Comparison of ENCODE assay signal across 26 mouse cellular contexts in the genomic region with DNA sequence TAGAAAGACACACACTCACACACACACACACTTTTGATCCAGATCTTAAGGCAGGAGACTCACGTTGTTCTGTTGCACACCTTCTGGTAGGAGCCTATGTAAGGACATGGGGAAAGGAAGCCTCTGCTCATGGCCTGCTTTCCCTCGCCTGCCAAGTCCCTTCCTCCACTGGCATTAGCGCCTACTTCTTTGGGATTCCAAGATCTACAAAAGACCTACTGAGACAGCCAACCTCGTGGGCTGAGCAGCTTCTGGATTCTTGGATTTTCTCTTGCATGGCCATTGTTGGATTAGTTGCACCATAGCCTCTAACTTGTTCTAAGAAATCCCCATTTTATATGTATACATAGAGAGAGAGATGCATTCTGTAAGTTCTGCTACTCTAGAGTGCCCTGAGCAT. TPM values are rescaled to one million over a fixed set of nuclear protein-coding genes. Genes with fewer than 3 reads are reported as not detected.
"Had no signal": no experiment of that assay in that cellular context is flagged by ENCODE, and none has a peak within 500 bp of the region (broad histone marks: within the 10 kb centered on the region; RNA-seq: fewer than 3 reads in every experiment).

No protein-coding gene starts in this region.

RNA-seq across cellular contexts. Expression of gene Sbpl, which starts 4.2 kb away (rescaled TPM):
- polyA plus RNA-seq: heart, embryonic 11.5 days; heart, embryonic 12.5 days; heart, embryonic 13.5 days; heart, embryonic 14.5 days; heart, embryonic 15.5 days; heart, embryonic 16.5 days; heart, postnatal 0 days; hindbrain, embryonic 10.5 days; hindbrain, embryonic 11.5 days; hindbrain, embryonic 12.5 days; hindbrain, embryonic 13.5 days; hindbrain, embryonic 14.5 days; hindbrain, embryonic 15.5 days; hindbrain, embryonic 16.5 days; hindbrain, postnatal 0 days; inflammation-experienced regulatory T-cells, adult 6 months; intestine, embryonic 14.5 days; intestine, embryonic 15.5 days; intestine, embryonic 16.5 days; intestine, postnatal 0 days; kidney, adult 2 months; kidney, embryonic 14.5 days; kidney, embryonic 15.5 days; kidney, embryonic 16.5 days; kidney, postnatal 0 days; large intestine, adult 2 months had no signal

RNA-seq across cellular contexts. Expression of gene Sbp, which starts 9.4 kb away (rescaled TPM):
- polyA plus RNA-seq: heart, embryonic 11.5 days; heart, embryonic 12.5 days; heart, embryonic 13.5 days; heart, embryonic 14.5 days; heart, embryonic 15.5 days; heart, embryonic 16.5 days; heart, postnatal 0 days; hindbrain, embryonic 10.5 days; hindbrain, embryonic 11.5 days; hindbrain, embryonic 12.5 days; hindbrain, embryonic 13.5 days; hindbrain, embryonic 14.5 days; hindbrain, embryonic 15.5 days; hindbrain, embryonic 16.5 days; hindbrain, postnatal 0 days; inflammation-experienced regulatory T-cells, adult 6 months; intestine, embryonic 14.5 days; intestine, embryonic 15.5 days; intestine, embryonic 16.5 days; intestine, postnatal 0 days; kidney, adult 2 months; kidney, embryonic 14.5 days; kidney, embryonic 15.5 days; kidney, embryonic 16.5 days; kidney, postnatal 0 days; large intestine, adult 2 months had no signal

RNA-seq across cellular contexts. Expression of gene Prss30, which starts 29.5 kb away (rescaled TPM):
- polyA plus RNA-seq: heart, embryonic 11.5 days; heart, embryonic 12.5 days; heart, embryonic 13.5 days; heart, embryonic 15.5 days; heart, postnatal 0 days; hindbrain, embryonic 10.5 days; hindbrain, embryonic 11.5 days; hindbrain, embryonic 12.5 days; hindbrain, embryonic 13.5 days; hindbrain, embryonic 14.5 days; hindbrain, embryonic 15.5 days; hindbrain, embryonic 16.5 days; hindbrain, postnatal 0 days had no signal

RNA-seq across cellular contexts. Expression of gene Dcpp3, which starts 33.6 kb away (rescaled TPM):
- polyA plus RNA-seq: heart, embryonic 11.5 days; heart, embryonic 12.5 days; heart, embryonic 13.5 days; heart, embryonic 15.5 days; heart, embryonic 16.5 days; heart, postnatal 0 days; hindbrain, embryonic 10.5 days; hindbrain, embryonic 11.5 days; hindbrain, embryonic 12.5 days; hindbrain, embryonic 13.5 days; hindbrain, embryonic 14.5 days; hindbrain, embryonic 15.5 days; hindbrain, postnatal 0 days; inflammation-experienced regulatory T-cells, adult 6 months; intestine, embryonic 14.5 days; intestine, embryonic 15.5 days; intestine, embryonic 16.5 days; kidney, adult 2 months; kidney, embryonic 14.5 days; kidney, embryonic 15.5 days; kidney, embryonic 16.5 days; kidney, postnatal 0 days; large intestine, adult 2 months had no signal

RNA-seq across cellular contexts. Expression of gene Prss22, which starts 47.1 kb away (rescaled TPM):
- polyA plus RNA-seq: heart, embryonic 11.5 days; heart, embryonic 14.5 days; heart, embryonic 16.5 days; heart, postnatal 0 days; hindbrain, embryonic 13.5 days; hindbrain, embryonic 14.5 days; hindbrain, embryonic 15.5 days; hindbrain, embryonic 16.5 days; hindbrain, postnatal 0 days; inflammation-experienced regulatory T-cells, adult 6 months; intestine, embryonic 14.5 days; intestine, embryonic 15.5 days had no signal
